ENCODE assay signal across 30 mouse cellular contexts in genomic region chr11:20086306-20086705, GRCm38 (mm10). TPM values are rescaled to one million over a fixed set of nuclear protein-coding genes. Genes with fewer than 3 reads are reported as not detected.
A peak's percentile ranks its signal among the peaks of the same experiment; 100 is the strongest.
DNase-seq lines count a peak whose midpoint lies in the region; ATAC-seq and TF ChIP-seq lines count a peak whose summit lies in the region.
"Had no signal": no experiment of that assay in that cellular context is flagged by ENCODE, and none has a peak within 500 bp of the region (broad histone marks: within the 10 kb centered on the region; RNA-seq: fewer than 3 reads in every experiment).

No protein-coding gene starts in this region.

- H3K27me3 ChIP-seq in kidney, postnatal 0 days (ENCODE audit: insufficient read depth, low read length) = no peaks in the 10 kb centered on the region
- no peaks in the 10 kb centered on the region for H3K27me3 ChIP-seq in kidney, embryonic 16.5 days (ENCODE audit: insufficient read depth, low read length)
- H3K27me3 ChIP-seq: embryonic facial prominence, embryonic 13.5 days; heart, embryonic 13.5 days had no signal

- H3K9me3 ChIP-seq in kidney, postnatal 0 days (replicated peaks; ENCODE audit: low read length) = no peaks in the 10 kb centered on the region
- H3K9me3 ChIP-seq in kidney, embryonic 16.5 days (ENCODE audit: low read length) = no peaks in the 10 kb centered on the region
- H3K9me3 ChIP-seq: embryonic facial prominence, embryonic 10.5 days; embryonic facial prominence, embryonic 13.5 days; forebrain, embryonic 10.5 days; heart, embryonic 13.5 days had no signal

- no peak for TF ChIP-seq CTCF in kidney, postnatal 0 days (IDR thresholded peaks at IDR 0.05; ENCODE audit: low read depth)

- ATAC-seq in kidney, postnatal 0 days (replicated peaks; ENCODE audit: low FRiP score, low read depth) = no peak
- no peak for ATAC-seq in kidney, embryonic 16.5 days (ENCODE audit: low FRiP score, low TSS enrichment)
- no peak for ATAC-seq in erythroid progenitor cell, adult 5-6 weeks (replicated peaks; ENCODE audit: low FRiP score, poor library complexity, severe bottlenecking)
- ATAC-seq: forebrain, embryonic 14.5 days; forebrain, postnatal 0 days; hindbrain, postnatal 0 days; inflammation-experienced regulatory T-cells, adult 6 months; intestine, embryonic 16.5 days had no signal

- no peak overlapping the region for H3K4me2 ChIP-seq in kidney, postnatal 0 days (ENCODE audit: low read length)
- no peak overlapping the region for H3K4me2 ChIP-seq in kidney, embryonic 16.5 days (replicated peaks; ENCODE audit: low read depth, low read length)
- H3K4me2 ChIP-seq: embryonic facial prominence, embryonic 13.5 days; heart, embryonic 13.5 days; hindbrain, embryonic 14.5 days had no signal

- peaks cover 23% of the 10 kb centered on the region for H3K36me3 ChIP-seq in kidney, postnatal 0 days (ENCODE audit: insufficient read depth, low read length)
- H3K36me3 ChIP-seq in kidney, embryonic 16.5 days (ENCODE audit: insufficient read depth, low read length) = peaks cover 35% of the 10 kb centered on the region

- H3K9ac ChIP-seq in kidney, postnatal 0 days (ENCODE audit: low read depth, low read length) = no peak overlapping the region
- no peak overlapping the region for H3K9ac ChIP-seq in kidney, embryonic 16.5 days (replicated peaks; ENCODE audit: low read length)
- H3K9ac ChIP-seq: embryonic facial prominence, embryonic 13.5 days; forebrain, postnatal 0 days; heart, embryonic 13.5 days; hindbrain, embryonic 14.5 days had no signal

- peak; percentile 46 for DNase-seq in kidney, postnatal 0 days (ENCODE audit: low spot score)
- DNase-seq in 3134 (ENCODE audit: extremely low read depth, insufficient read length, low spot score) = peak; percentile 18
- DNase-seq in Muller cell, postnatal 12 days (ENCODE audit: inconsistent ontology term) = peak; percentile 79
- peak; percentile 30 for DNase-seq in brain, adult 2 months (ENCODE audit: low read depth, low spot score)
- DNase-seq in thymus, postnatal 10 days (ENCODE audit: low spot score in 2 of 2) = no peak
- DNase-seq: adrenal gland, postnatal 10 days; adrenal gland, postnatal 36 days; cerebellum, adult 11 months; cerebellum, adult 8-10 months; cerebellum, postnatal 10 days; cerebellum, postnatal 36 days; embryo, embryonic 11 days; forebrain, postnatal 0 days; gastrocnemius, adult 2 months; gastrocnemius, postnatal 14 days; heart, adult 18-20 months; heart, postnatal 14 days; heart, postnatal 4 days had no signal

- no peaks in the 10 kb centered on the region for H3K4me1 ChIP-seq in kidney, postnatal 0 days (replicated peaks; ENCODE audit: insufficient read depth, low read length)
- H3K4me1 ChIP-seq in kidney, embryonic 16.5 days (ENCODE audit: insufficient read depth, low read length) = no peaks in the 10 kb centered on the region
- H3K4me1 ChIP-seq: embryonic facial prominence, embryonic 10.5 days; embryonic facial prominence, embryonic 13.5 days; forebrain, embryonic 10.5 days; heart, embryonic 13.5 days had no signal

- H3K27ac ChIP-seq in kidney, postnatal 0 days = no peak overlapping the region
- no peak overlapping the region for H3K27ac ChIP-seq in kidney, embryonic 16.5 days (ENCODE audit: low read length)
- H3K27ac ChIP-seq: embryonic facial prominence, embryonic 10.5 days; embryonic facial prominence, embryonic 13.5 days; forebrain, embryonic 10.5 days; gastrocnemius, adult 2 months; heart, embryonic 13.5 days; hindbrain, embryonic 14.5 days; hindbrain, postnatal 0 days had no signal

- H3K4me3 ChIP-seq in kidney, postnatal 0 days (replicated peaks; ENCODE audit: low read depth, low read length) = no peak overlapping the region
- H3K4me3 ChIP-seq in kidney, embryonic 16.5 days (ENCODE audit: low read length) = no peak overlapping the region
- H3K4me3 ChIP-seq: embryonic facial prominence, embryonic 10.5 days; embryonic facial prominence, embryonic 13.5 days; erythroblast, embryonic 14.5 days; forebrain, embryonic 10.5 days; gastrocnemius, adult 2 months; heart, embryonic 13.5 days had no signal

RNA-seq across cellular contexts. Expression of gene Actr2, which starts 26.4 kb away (rescaled TPM):
- polyA plus RNA-seq in kidney, postnatal 0 days (2015; fragmentation: Nextera tagmentation; extraction: Ambion mirVana) = 103 and 111 TPM in 2 replicates
- polyA plus RNA-seq in kidney, embryonic 16.5 days (2015; fragmentation: Nextera tagmentation; extraction: Ambion mirVana) = 109 and 116 TPM in 2 replicates
- 81.1 and 109 TPM in 2 replicates for total RNA-seq in erythroid progenitor cell, adult 5-6 weeks (2015; ENCODE audit: low replicate concordance)
- 74.9 and 102 TPM in 2 replicates for total RNA-seq in erythroid progenitor cell, adult 5-6 weeks (2017; ENCODE audit: low replicate concordance)

Comparison
In these comparisons a context has a peak if more than half of its experiments do, and no peak if none do; other contexts are left out.
1. DNase-seq: peak in kidney, postnatal 0 days (single experiment), 3134 (single experiment), Muller cell, postnatal 12 days (single experiment) and brain, adult 2 months (single experiment); none in thymus, postnatal 10 days (0 of 2).